Mouse (Mus musculus) urinary bladder, postnatal 10 days (tissue): ENCODE results near the gene Olfr631.
"Not testable (repeated sequence)": the region's sequence is repeated elsewhere in the genome, so short reads cannot be mapped to it uniquely, and the experiment has no call there.

Source experiments
- DNase-seq: peaks from one replicate; pipeline ENCODE4 v3.0.0; 2022; ENCODE audit warnings: low spot score

The Olfr631 gene

GRCm38 (mm10) chr7:103928525-103928924 lies at the start of gene Olfr631:
Gene Olfr631, plus strand, starts transcription at chr7:103928825.
- no peak for DNase-seq

- no peak for DNase-seq
Observed at GRCm38 (mm10) chr7:103886152-103886551, 42.5 kb upstream of the Olfr631 start, which contains the start of gene Olfr66. Gene Olfr66, minus strand, starts transcription at chr7:103886252.

- no peak for DNase-seq
Observed at GRCm38 (mm10) chr7:103894385-103894784, 34.2 kb upstream of the Olfr631 start, which contains the start of gene Olfr64. Gene Olfr64, minus strand, starts transcription at chr7:103894485.

GRCm38 (mm10) chr7:103903187-103903586 lies 25.4 kb upstream of the Olfr631 start, which contains the start of gene Olfr65:
Gene Olfr65, plus strand, starts transcription at chr7:103903487.
- DNase-seq = no peak

- DNase-seq = no peak
Observed at GRCm38 (mm10) chr7:103910047-103910446, 18.6 kb upstream of the Olfr631 start.

GRCm38 (mm10) chr7:103912969-103913511 lies 15.6 kb upstream of the Olfr631 start:
- DNase-seq = no peak

GRCm38 (mm10) chr7:103915338-103915737 lies 13.3 kb upstream of the Olfr631 start:
- DNase-seq = no peak

- no peak for DNase-seq
Observed at GRCm38 (mm10) chr7:103934264-103934663, 5.6 kb downstream of the Olfr631 start, which contains the start of gene Olfr632. Gene Olfr632, plus strand, starts transcription at chr7:103934347.

GRCm38 (mm10) chr7:103942730-103943129 lies 14.1 kb downstream of the Olfr631 start:
- DNase-seq = no peak

GRCm38 (mm10) chr7:103944137-103944536 lies 15.5 kb downstream of the Olfr631 start, which contains the start of gene Olfr633:
Gene Olfr633, plus strand, starts transcription at chr7:103944437.
- DNase-seq = no peak

- not testable (repeated sequence) for DNase-seq
Observed at GRCm38 (mm10) chr7:103966873-103967272, 38.2 kb downstream of the Olfr631 start.

GRCm38 (mm10) chr7:103970852-103971251 lies 42.2 kb downstream of the Olfr631 start, which contains the start of gene Olfr635:
Gene Olfr635, plus strand, starts transcription at chr7:103971152.
- DNase-seq = no peak

GRCm38 (mm10) chr7:103971782-103972181 lies 43.2 kb downstream of the Olfr631 start:
- DNase-seq = no peak
